Mouse (Mus musculus): Measurements from ENCODE around the gene Ano6. TPM values are rescaled to one million over a fixed set of nuclear protein-coding genes. Genes with fewer than 3 reads are reported as not detected.
A peak's percentile ranks its signal among the peaks of the same experiment; 100 is the strongest.

Ano6 gene
- polyA plus RNA-seq, 1 experiment: 104 TPM

DNA sequence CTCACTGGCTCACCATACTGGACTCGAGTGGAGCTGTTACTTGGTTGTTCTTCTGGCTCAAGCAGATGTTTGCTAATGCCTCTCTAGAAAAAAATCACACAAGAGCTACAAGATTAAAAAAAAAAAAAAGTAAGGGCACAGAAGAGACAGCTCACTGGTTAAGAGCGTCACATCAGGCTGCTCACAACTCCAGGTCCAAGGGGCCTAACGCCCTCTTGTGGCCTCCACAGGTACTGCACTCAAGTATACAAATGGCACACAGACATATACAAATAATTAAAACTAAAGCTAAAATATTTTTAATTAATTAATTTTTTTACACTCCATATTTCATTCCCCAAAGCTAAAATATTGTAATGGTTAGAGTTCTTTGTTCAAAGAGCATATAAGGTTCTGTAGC lies 3.1 kb upstream of the Ano6 start:
- WGBS: 71% methylated on average over 3 of the region's 3 CpGs
- no peaks in the 10 kb centered on the region for H3K27me3 ChIP-seq (ENCODE audit: control insufficient read depth, insufficient read depth, low read length)
- no peak overlapping the region for H3K27ac ChIP-seq (ENCODE audit: control insufficient read depth, insufficient read depth, low read length)
- no peak overlapping the region for H3K4me3 ChIP-seq (ENCODE audit: control insufficient read depth, insufficient read depth, low read length)
- no peaks in the 10 kb centered on the region for H3K36me3 ChIP-seq (ENCODE audit: control insufficient read depth, insufficient read depth, low read length)
- DNase-seq: no peak
- TF ChIP-seq POLR2A (IDR thresholded peaks at IDR 0.05; ENCODE audit: control insufficient read depth, extremely low read depth, insufficient read depth, low read length, poor library complexity) (no peak), CTCF (IDR thresholded peaks at IDR 0.05; ENCODE audit: borderline replicate concordance, control insufficient read depth, extremely low read depth, insufficient read depth, low read length, poor library complexity) (no peak)
- H3K4me1 ChIP-seq (replicated peaks; ENCODE audit: control insufficient read depth, insufficient read depth, low read length): peaks cover 9% of the 10 kb centered on the region

DNA sequence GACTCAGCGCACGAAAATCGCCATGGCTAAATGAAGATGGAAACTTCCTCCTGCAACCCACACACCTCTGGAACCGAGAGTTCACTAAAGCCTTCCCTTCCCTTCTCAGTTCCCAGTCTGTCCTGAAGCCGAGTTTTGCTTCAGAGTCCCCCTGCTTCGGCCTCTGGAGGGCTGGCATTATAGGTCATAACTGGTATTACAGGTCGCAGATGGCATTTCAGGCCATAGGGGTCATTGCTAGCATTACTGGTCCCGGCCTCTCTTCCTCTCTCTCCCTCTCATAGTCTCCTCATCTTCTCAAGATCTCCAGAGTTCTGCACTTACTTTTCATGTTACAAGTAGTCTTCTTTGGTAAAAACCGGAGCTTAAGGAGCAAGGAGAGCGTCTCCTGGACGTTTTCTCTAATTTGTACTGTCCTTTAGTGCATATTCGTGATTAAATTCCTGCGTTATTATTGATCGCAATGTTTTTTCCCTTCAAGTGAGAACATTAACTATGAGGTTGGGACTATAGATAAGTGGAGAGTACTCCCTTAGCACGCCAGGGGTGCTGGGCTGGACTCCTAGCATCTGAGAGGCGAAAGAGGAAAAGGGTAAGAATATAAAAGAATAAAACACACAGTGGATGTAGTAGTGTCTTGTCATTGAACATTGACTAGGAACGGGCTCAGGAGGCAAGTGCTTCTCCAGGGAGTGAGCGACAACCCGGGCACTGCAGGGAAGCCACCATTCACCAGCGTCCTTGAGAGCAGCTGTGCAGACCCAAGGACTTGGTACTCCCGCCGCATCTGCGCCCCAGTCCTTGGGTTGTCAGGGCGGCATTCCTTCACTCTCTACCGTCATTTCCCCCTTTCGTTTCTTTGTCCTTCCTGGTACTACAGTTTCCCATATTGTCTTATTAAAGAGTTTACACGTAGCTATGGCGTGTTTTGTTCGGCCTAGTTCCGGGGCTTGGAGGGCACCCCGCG lies 798 bp upstream of the Ano6 start:
- Histone ChIP-seq H3K4me3 (ENCODE audit: control insufficient read depth, insufficient read depth, low read length) (peak overlapping the region; percentile 52), H3K36me3 (ENCODE audit: control insufficient read depth, insufficient read depth, low read length) (peaks cover 5% of the 10 kb centered on the region; the same call in 1 of the 2 replicates), H3K4me1 (replicated peaks; ENCODE audit: control insufficient read depth, insufficient read depth, low read length) (peaks cover 22% of the 10 kb centered on the region), H3K27me3 (ENCODE audit: control insufficient read depth, insufficient read depth, low read length) (no peaks in the 10 kb centered on the region), H3K27ac (ENCODE audit: control insufficient read depth, insufficient read depth, low read length) (peak overlapping the region; percentile 84)
- no peak for DNase-seq
- TF ChIP-seq POLR2A (IDR thresholded peaks at IDR 0.05; ENCODE audit: control insufficient read depth, extremely low read depth, insufficient read depth, low read length, poor library complexity) (no peak), CTCF (IDR thresholded peaks at IDR 0.05; ENCODE audit: borderline replicate concordance, control insufficient read depth, extremely low read depth, insufficient read depth, low read length, poor library complexity) (no peak)
- WGBS: 38% methylated on average over 32 of the region's 32 CpGs

DNA sequence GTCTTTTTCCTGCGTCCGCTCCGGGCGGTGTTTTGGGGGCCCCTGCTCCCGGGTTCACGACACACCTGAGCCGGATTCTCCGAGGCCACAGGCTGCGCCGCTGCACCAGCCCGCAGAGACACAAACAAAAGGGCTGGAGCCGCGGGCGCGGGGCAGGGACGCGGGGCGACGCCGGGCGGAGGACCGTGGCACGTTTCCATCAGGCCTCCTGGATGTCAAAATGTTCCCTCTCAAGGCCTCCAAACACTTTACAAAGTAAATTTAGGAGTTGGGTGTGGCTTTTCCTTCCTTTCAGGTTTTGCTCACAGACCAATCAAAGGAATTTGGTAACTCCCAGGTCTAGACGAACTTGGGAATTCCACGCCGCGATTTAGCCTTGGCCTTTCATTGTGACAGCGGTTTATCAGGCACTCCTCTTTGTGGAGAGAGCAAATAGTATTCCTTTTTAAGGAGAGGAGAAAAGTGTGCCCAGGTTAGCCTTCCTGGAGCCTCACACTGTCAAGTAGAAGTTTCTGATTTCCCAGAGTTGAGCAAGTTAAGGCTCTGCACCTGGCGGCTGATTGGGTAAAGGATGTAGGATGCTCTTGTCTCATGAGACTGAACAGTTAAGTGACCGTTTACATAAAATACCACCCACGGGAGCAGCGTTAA lies 623 bp downstream of the Ano6 start:
- Histone ChIP-seq H3K27me3 (ENCODE audit: control insufficient read depth, insufficient read depth, low read length) (no peaks in the 10 kb centered on the region), H3K4me3 (ENCODE audit: control insufficient read depth, insufficient read depth, low read length) (peak overlapping the region; percentile 85), H3K4me1 (replicated peaks; ENCODE audit: control insufficient read depth, insufficient read depth, low read length) (peaks cover 25% of the 10 kb centered on the region), H3K36me3 (ENCODE audit: control insufficient read depth, insufficient read depth, low read length) (peaks cover 5% of the 10 kb centered on the region; the same call in 1 of the 2 replicates), H3K27ac (ENCODE audit: control insufficient read depth, insufficient read depth, low read length) (peak overlapping the region; percentile 79)
- TF ChIP-seq POLR2A (IDR thresholded peaks at IDR 0.05; ENCODE audit: control insufficient read depth, extremely low read depth, insufficient read depth, low read length, poor library complexity) (no peak), CTCF (IDR thresholded peaks at IDR 0.05; ENCODE audit: borderline replicate concordance, control insufficient read depth, extremely low read depth, insufficient read depth, low read length, poor library complexity) (no peak)
- peak; percentile 38 for DNase-seq
- 2% methylated on average over 32 of the region's 32 CpGs for WGBS

DNA sequence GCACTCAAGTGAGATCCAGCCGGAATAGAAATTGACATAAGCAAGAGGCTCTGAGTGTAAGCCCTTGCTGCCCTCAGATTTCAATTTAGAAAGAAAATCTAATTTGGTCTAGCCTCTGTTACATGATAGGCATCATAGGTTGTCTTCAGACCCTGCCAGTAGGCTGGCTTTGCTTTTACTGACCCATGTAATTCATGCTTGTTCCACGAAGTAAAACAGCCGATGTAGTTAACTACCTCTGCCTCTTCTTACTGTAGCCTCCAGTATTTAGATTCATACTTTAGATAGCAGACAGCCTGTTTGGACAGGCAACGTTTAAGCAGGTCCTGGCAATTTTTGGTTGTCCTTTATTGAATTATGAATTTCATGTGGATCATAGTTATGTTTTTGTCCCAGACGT lies 1.2 kb downstream of the Ano6 start:
- DNase-seq: no peak
- peaks cover 5% of the 10 kb centered on the region; the same call in 1 of the 2 replicates for H3K36me3 ChIP-seq (ENCODE audit: control insufficient read depth, insufficient read depth, low read length)
- H3K27me3 ChIP-seq (ENCODE audit: control insufficient read depth, insufficient read depth, low read length): no peaks in the 10 kb centered on the region
- peaks cover 25% of the 10 kb centered on the region for H3K4me1 ChIP-seq (replicated peaks; ENCODE audit: control insufficient read depth, insufficient read depth, low read length)
- H3K27ac ChIP-seq (ENCODE audit: control insufficient read depth, insufficient read depth, low read length): no peak overlapping the region
- TF ChIP-seq POLR2A (IDR thresholded peaks at IDR 0.05; ENCODE audit: control insufficient read depth, extremely low read depth, insufficient read depth, low read length, poor library complexity) (no peak), CTCF (IDR thresholded peaks at IDR 0.05; ENCODE audit: borderline replicate concordance, control insufficient read depth, extremely low read depth, insufficient read depth, low read length, poor library complexity) (no peak)
- 59% methylated on average over 5 of the region's 5 CpGs for WGBS
- no peak overlapping the region for H3K4me3 ChIP-seq (ENCODE audit: control insufficient read depth, insufficient read depth, low read length)

DNA sequence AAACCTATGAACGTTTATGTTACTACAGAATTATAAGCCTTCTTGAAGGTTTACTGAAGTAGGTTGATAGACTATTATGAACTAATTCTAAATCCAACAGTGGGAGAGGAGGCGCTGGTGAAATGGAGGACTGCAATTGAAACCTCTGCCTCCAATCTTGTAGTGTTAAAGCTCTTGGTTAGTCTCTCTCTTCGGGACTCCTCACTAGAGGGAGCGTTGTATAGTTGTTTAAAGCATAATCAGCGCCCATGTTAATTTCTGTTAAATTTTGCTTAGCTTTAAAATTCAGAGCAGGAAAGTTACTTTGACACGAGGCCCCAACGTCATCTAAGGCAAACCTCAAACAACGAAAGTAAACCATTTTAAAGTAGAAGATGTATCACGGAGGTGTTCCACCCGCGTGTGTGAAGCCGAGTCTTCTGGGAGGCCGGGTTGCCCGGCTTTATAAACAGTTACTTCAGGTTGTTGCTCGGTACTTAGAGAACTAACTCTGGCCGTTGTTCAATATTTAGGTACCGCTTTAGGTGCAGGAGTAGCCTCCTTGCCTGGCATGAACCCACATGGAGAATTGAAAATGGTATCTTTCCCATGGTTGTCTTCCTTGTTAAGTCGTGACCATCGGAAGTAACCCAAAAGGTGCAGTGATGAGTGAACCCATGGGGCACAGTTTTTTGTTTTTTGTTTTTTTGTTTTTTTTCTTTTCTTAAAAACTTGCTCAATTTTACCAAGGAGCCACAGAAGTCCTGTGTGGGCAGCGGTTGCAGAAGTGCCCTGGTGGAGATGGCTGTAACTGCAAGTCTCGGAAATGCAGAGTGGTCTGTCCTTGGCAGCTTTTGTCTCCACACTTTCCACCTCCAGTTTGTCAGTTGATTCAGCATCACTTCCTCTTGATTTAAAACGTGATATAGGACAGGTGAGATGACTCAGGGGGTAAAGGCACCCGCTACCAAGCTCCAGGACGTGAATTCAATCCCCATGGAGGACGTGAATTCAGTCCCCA lies 1.9 kb downstream of the Ano6 start:
- peaks cover 9% of the 10 kb centered on the region for H3K36me3 ChIP-seq (ENCODE audit: control insufficient read depth, insufficient read depth, low read length)
- peak; percentile 58 for DNase-seq
- H3K4me3 ChIP-seq (ENCODE audit: control insufficient read depth, insufficient read depth, low read length): peak overlapping the region; percentile 30; the same call in 1 of the 2 replicates
- TF ChIP-seq CTCF (IDR thresholded peaks at IDR 0.05; ENCODE audit: borderline replicate concordance, control insufficient read depth, extremely low read depth, insufficient read depth, low read length, poor library complexity) (peak; percentile 24; the same call in 1 of the 2 replicates), POLR2A (IDR thresholded peaks at IDR 0.05; ENCODE audit: control insufficient read depth, extremely low read depth, insufficient read depth, low read length, poor library complexity) (no peak)
- H3K27me3 ChIP-seq (ENCODE audit: control insufficient read depth, insufficient read depth, low read length): no peaks in the 10 kb centered on the region
- WGBS: 53% methylated on average over 25 of the region's 25 CpGs
- peak overlapping the region; percentile 47 for H3K27ac ChIP-seq (ENCODE audit: control insufficient read depth, insufficient read depth, low read length)
- H3K4me1 ChIP-seq (replicated peaks; ENCODE audit: control insufficient read depth, insufficient read depth, low read length): peaks cover 30% of the 10 kb centered on the region

Data from thymus, adult 2 months (tissue).